Mouse (Mus musculus) C2C12 (cell line): ENCODE data around the gene Ift57.

Source experiments
- CTCF ChIP-seq: IDR thresholded peaks from one replicate; pipeline ENCODE4 v1.5.1; 2011; ENCODE audit not compliant: control insufficient read depth, insufficient read depth, insufficient read length
- MAX ChIP-seq: IDR thresholded peaks from one replicate; pipeline ENCODE4 v1.6.1; 2011; ENCODE audit warnings: mild to moderate bottlenecking, control low read depth

- TF ChIP-seq CTCF, result no peak
- no peak for TF ChIP-seq MAX
Measured at GRCm38 (mm10) chr16:49807419-49807841, 108.4 kb downstream of the Ift57 start.
